Mouse (Mus musculus): Measurements from ENCODE around the gene Vmn1r114.
"Not testable (repeated sequence)": the region's sequence is repeated elsewhere in the genome, so short reads cannot be mapped to it uniquely, and the experiment has no call there.

Vmn1r114 gene

GRCm38 (mm10) chr7:20812086-20812485, at the start of gene Vmn1r114:
Gene Vmn1r114, minus strand, starts transcription at chr7:20812186.
- not testable (repeated sequence) for DNase-seq (ENCODE audit: extremely low read depth, insufficient read length, low spot score)

DNA sequence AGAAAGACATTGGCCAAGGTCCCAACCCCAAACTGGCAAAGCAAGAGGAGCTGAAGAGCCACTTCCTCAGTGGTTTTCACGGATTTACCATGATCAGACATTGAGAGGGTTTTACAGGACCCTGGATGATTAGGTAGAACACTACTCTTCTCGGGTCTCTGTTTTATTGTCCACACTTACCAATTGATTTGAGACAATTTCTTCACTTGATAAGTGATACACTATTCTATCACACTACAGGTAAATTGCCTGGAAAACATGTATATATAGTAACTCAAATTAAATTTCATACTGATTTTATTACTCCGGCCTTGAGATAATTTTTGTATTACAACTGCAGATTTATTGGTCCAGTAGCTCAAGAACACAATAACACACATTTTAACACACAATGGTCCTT, 32.9 kb upstream of the Vmn1r114 start, which contains the start of gene Vmn1r115:
Gene Vmn1r115, minus strand, starts transcription at position 101 of the 400 bp plus-strand sequence.
- not testable (repeated sequence) for DNase-seq (ENCODE audit: extremely low read depth, insufficient read length, low spot score)

- DNase-seq (ENCODE audit: extremely low read depth, insufficient read length, low spot score): not testable (repeated sequence)
These were observed 25.0 kb downstream of the Vmn1r114 start, which contains the start of gene Vmn1r113 for GRCm38 (mm10) chr7:20786985-20787384. Gene Vmn1r113, plus strand, starts transcription at chr7:20787285.

- not testable (repeated sequence) for DNase-seq (ENCODE audit: extremely low read depth, insufficient read length, low spot score)
These were observed 41.1 kb downstream of the Vmn1r114 start, which contains the start of gene Vmn1r112 for GRCm38 (mm10) chr7:20770885-20771284. Gene Vmn1r112, plus strand, starts transcription at chr7:20771185.

All from 3134 (cell line).